Mouse (Mus musculus) fibroblast of lung, adult 2 months (primary cell): ENCODE measurements around the gene Tm2d1.

Source experiments
- DNase-seq: peaks from one replicate; pipeline ENCODE4 v3.0.0-alpha.2; 2011; ENCODE audit warnings: low read depth

Gene Tm2d1

GRCm38 (mm10) chr4:98321371-98322111 is 61.6 kb downstream of the Tm2d1 start:
- DNase-seq = no peak

- DNase-seq = peak; percentile 67
These were observed 64.3 kb downstream of the Tm2d1 start for GRCm38 (mm10) chr4:98318769-98319168.

GRCm38 (mm10) chr4:98317149-98317548 is 66.0 kb downstream of the Tm2d1 start:
- DNase-seq = no peak
